Mouse (Mus musculus) layer of hippocampus, adult 9-10 months (tissue): Measurements from ENCODE around the gene Elavl4.

Experiments
- DNase-seq: peaks from one replicate; pipeline ENCODE4 v3.0.0; 2022; ENCODE audit warnings: low spot score

Elavl4 gene

GRCm38 (mm10) chr4:110266804-110267575 lies 84.7 kb downstream of the Elavl4 start:
- DNase-seq, result no peak

DNA sequence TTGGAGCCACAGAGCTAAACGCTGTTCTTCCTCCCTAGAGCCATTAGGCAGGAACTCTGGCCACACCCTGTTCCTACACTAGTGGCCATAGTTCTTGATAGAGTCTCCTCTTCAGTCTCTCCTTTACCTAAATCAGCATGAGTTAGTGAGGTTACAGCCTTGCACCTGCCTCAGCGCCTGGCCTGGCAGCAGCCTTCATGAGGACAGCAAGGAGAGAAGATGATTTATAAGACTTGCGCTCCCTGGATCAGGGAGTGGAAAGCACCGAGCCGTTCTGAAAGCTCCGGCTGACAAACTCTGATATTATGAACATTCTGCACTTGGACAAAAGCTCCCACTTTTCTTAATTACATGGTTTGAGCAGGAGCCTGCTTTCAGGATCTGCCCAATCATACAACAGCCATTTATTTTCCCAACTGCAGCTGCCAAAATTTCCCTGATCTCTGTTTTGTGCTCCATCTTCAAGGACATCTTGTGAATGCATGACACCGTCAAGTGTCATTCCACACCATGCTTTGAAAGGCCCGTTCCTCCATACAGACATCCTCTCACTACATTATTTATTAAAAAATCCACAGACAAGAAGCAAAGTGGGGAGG lies 87.3 kb downstream of the Elavl4 start:
- no peak for DNase-seq

GRCm38 (mm10) chr4:110257360-110257759 lies 94.3 kb downstream of the Elavl4 start:
- DNase-seq, result no peak

DNA sequence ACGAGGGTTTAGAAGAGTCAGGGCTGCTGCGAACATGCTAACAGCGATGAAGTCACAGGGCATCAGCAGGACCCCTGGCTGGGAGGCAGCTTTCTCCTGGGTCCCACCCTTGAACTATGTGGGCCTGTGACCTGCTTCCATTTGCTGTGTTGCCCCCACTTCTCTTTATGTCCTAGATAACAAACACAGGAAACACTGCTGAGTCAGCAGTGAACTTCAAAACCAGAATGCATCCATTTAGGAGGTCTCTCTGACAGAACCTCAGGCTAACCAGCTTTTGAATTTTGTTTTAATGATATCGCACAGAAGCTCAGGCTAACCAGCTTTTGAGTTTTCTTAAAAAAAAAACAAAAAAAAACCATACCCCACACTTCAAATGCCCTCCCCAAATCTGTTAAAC lies 96.1 kb downstream of the Elavl4 start:
- DNase-seq, result no peak

- no peak for DNase-seq
Measured at GRCm38 (mm10) chr4:110250055-110250454, 101.7 kb downstream of the Elavl4 start.

GRCm38 (mm10) chr4:110242879-110243278 lies 108.8 kb downstream of the Elavl4 start:
- DNase-seq, result no peak

DNA sequence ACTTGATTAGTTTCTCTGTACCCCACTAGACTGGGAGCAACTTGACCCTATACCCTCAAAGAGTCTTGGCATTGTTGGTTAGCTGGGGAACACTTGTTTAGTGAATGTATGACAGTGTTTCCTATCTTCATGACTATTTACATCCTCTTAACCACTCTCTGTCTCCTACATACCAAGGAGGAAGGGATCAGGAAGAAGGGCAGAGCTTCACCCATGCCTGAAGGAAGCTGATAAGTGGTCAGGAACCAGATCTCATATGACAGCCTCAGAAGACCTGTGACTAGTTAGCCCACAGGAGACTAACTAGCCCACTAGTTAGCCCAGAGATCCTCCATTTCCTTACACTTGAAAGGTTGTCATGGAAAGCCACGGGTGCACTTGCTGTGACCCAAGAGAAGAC lies 117.2 kb downstream of the Elavl4 start:
- DNase-seq, result no peak

DNA sequence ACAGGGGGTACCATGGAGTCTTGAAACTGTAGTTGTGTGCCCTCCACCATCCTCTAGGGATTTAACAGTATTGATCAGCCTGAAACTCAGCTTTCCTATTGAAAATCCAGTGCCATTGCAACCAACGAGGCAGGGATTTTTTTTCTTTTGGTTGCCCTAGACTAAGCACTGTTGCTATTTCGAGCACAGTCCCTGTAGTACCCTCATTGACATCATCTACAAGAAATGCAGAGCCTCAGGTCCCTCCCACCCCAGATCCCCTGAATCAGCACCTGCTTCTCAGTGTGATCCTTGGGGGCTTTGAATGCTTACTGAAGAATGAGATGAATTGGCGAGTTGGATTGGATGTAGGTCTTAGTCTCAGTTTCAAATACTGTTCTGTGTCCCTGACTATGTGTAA lies 119.4 kb downstream of the Elavl4 start:
- DNase-seq, result no peak

GRCm38 (mm10) chr4:110231799-110232198 lies 119.9 kb downstream of the Elavl4 start:
- DNase-seq, result no peak

GRCm38 (mm10) chr4:110229652-110230051 lies 122.1 kb downstream of the Elavl4 start:
- no peak for DNase-seq

DNA sequence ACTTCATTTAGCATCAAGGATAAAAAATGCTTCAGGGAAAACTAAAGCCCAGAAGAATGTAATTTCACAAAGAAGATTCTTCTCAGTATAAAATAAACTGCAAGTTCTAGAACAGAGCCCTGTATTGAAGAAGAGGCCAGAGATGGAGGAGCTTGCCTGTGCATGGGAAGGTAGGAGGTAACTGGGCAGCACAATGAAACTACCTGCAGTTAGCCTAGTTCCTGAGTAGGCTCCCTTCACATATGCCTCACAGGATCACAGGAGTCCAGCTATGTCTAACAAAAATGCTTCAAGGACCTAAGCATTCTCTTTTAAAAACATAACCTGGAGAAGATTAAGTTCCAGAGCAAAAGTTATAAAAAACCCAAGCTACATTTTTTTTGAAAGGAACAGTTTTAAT lies 122.5 kb downstream of the Elavl4 start:
- no peak for DNase-seq

- no peak for DNase-seq
Measured at GRCm38 (mm10) chr4:110227621-110228031, 124.1 kb downstream of the Elavl4 start.

GRCm38 (mm10) chr4:110225492-110225891 lies 126.2 kb downstream of the Elavl4 start:
- no peak for DNase-seq

DNA sequence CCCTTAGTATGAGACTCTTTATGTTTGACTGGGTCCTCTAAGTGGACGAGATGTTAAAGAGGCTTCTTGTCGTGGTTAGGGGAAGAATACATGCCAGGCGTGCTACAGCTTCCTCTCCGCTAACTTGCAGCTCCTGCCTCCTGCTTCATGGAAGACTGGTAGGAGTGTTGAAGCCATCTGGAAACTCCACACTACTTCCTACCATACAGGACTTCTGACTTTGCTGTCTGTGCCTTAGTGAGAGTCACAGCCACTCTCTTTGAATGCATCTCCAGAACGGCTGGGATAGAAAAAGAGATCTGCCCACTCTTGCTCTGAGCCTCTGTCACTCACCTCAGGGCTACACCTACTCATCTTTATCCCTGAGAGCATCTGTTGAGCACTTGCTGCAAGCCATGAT lies 132.9 kb downstream of the Elavl4 start:
- DNase-seq, result no peak

- DNase-seq, result no peak
Measured at GRCm38 (mm10) chr4:110217553-110217952, 134.2 kb downstream of the Elavl4 start.

DNA sequence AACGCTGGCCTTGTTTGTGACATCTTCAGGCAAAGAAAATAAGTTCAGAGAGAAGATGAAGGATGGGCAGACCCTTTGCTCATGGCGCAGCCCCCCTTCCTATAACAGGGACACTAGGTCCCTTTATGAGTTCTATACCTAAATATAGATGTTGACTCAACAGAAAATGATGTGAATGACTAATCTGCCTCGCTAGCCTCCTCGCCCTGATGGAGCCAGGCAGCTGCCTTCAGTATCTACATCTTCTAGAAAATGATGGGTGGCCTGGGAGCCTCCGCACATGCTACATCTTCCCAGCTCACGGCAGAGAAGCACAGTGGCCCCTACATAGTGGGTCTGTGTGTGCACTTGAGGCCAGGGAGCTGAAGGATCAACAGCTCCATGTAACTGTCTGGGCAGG lies 137.2 kb downstream of the Elavl4 start:
- DNase-seq, result no peak

- DNase-seq, result no peak
Measured at GRCm38 (mm10) chr4:110213666-110214065, 138.0 kb downstream of the Elavl4 start.

DNA sequence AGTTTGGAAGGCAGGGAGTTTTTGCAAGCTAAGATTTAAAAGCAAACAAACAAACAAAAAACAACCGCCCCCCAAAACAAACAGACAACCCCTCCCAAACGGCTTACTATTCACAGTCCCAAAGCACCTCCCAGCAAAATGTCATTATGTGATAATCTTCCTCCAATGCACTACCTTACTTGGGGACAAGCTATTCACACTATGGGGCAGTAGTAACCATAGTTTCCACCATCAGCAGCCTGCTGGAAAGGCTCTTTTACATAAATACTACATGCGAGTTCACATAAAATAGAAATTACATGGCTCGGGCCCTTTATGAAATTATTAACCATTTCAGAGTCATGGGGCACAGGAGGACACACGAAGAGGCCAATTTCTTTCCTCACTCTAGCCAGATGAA lies 141.5 kb downstream of the Elavl4 start:
- no peak for DNase-seq

DNA sequence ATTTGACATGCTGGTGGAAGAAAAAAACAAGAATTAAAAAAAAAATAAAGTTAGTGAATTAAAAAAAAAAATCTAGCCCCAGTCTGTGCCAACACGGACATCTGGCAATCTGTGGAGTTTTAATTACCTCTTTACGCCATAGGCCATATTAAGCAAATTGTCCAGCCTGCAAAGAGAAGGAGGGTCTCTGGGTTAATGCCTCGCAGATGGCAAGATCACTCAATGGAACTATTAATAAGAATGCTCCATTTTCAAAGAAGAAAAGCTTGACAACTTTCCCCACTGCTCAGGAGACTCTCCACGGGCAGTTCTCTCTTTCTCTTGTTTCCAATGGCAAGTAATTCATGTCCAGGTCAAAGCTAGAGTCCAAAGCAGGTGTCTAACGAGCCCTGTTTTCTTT lies 142.1 kb downstream of the Elavl4 start:
- DNase-seq, result no peak

DNA sequence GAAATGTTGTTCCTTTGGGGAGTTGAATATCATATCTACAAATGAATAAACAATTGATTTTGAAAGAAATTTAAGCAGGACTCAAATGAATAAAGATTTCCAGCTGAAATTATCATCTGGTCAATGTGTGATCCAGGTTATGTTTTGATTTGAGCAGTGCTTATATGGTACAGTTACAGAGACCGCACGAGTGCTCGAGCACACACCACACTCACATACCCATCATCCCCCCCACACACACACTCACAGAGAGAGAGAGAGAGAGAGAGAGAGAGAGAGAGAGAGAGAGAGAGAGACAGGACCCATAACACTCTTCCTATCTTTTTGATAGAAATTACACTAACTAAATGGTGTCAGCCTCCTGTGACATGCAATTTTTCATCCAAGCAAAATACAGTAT lies 150.0 kb downstream of the Elavl4 start:
- DNase-seq, result no peak

DNA sequence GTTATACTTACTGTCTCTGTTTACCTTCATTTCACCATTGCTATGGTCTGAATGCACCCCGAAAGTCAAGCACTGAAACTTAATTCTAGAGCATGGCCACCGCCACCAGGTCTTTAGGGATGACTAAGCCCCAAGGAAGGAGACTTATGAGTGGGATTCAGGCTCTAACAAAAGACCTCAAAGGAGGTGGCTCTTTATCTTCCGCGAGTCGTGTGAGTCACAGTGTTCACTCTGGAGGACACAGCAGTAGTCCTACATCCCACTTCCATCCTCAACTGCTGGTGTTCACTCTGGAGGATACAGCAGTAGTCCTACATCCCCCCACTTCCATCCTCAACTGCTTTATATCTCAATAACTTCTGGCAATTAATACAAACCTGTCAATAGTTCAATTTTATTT lies 151.8 kb downstream of the Elavl4 start:
- DNase-seq, result no peak

GRCm38 (mm10) chr4:110198600-110198999 lies 153.1 kb downstream of the Elavl4 start:
- no peak for DNase-seq

DNA sequence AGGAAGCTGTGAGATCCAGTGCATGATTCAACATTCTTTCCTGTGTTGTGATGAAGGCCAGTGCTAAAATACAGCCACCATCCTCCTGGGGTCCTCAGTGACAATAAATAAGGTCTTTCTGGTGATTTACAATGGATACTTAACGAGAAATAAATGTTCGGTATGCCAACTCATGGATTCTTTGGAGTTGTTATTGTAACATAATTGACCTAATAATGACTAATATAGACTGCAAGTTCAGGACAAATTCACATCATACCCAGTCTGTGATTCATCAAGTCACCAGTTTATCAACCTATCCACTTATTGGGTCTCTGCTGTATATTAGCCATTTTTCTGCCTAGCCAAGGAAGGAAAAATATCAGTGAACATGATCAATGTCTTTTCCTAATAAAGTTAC lies 174.4 kb downstream of the Elavl4 start:
- DNase-seq, result no peak

GRCm38 (mm10) chr4:110172028-110172427 lies 179.7 kb downstream of the Elavl4 start:
- no peak for DNase-seq
